Mouse (Mus musculus) monocyte, adult 2 months (primary cell): ENCODE data around the gene Mgst1.

Source experiments
- DNase-seq, 2 experiments: peaks; one replicate each; pipeline ENCODE4 v3.0.0; 2022; ENCODE audit warnings: low spot score in 2 of 2, low read depth in 1 of 2

Mgst1 gene

DNA sequence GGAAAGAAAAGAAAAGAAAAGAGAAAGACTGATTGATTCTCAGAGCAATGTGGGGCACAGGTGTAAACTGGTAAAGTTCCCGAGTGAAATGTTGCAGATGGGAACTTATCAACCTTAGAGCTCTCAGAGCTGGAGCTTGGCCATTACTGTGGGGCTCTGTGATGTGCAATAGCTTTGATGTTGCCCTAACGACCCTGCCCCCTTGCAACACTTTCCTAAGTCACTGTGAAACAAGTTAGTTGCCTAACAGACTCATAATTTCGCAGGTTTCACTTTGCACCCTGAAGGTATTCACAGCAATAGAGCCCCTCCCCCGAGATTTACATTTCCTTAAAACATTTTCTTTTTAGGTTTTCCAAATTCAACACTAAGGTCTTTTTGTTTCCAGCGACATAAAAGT, at the start of gene Mgst1:
Gene Mgst1 (plus strand): TSS at position 387 of the 400 bp plus-strand sequence.
- peak in 1 of 2 experiments; percentile 38 for DNase-seq

DNA sequence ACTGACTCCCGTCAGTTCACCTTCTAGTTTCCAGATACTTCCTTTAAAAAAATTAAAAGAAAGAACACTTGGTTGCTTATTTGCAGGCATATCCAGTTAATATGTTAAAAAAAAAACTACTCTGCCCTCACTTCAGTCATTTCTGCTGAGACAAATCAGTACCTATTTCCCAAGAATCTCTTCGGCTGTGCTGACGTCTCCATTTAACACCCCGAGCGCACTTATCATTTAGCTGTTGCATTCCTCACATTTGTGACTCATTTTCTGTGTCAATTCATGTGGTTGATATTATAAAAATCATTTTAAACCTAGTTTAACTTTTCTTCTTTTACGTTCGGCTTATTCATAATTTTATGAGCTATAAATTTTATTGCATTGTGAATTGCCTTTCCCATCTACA, 47.7 kb upstream of the Mgst1 start:
- DNase-seq: no peak

DNA sequence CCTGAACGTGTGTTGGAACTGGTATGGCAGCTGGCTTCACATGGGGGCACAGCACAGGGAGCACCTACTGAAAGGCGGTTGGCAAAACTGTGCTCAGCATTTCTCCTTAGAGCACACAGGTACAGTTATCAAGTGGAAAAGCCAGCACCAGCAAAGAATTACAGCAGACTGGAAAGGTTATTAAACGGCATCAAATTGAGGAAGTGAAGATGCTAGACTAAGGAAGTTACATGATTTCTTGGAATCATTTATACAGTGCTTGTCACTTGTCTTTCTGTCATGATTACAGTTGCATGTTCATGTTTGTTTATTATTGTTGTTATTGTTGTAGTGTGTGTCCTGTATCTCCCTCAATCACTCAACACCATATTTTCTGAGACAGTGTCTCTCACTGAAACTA, 45.1 kb upstream of the Mgst1 start:
- DNase-seq: no peak

DNA sequence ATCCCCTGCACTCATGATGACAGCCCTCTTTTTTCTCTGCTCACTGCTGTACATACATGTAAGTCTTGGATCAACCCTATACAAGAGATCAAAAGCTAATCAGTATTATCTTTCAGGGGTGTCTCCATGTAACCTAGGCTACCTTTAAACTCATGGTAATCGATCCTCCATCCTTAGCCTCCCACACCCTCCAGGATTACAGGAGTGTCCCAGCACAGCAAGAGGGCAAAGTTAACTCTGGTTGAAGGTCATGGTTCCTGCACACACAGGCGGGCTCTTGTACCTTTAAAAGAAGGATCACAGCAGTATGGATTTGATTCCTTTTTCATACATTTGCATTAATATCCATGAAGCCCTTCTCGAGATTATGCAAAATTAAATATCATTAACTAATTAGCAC, 40.5 kb upstream of the Mgst1 start:
- DNase-seq: no peak

DNA sequence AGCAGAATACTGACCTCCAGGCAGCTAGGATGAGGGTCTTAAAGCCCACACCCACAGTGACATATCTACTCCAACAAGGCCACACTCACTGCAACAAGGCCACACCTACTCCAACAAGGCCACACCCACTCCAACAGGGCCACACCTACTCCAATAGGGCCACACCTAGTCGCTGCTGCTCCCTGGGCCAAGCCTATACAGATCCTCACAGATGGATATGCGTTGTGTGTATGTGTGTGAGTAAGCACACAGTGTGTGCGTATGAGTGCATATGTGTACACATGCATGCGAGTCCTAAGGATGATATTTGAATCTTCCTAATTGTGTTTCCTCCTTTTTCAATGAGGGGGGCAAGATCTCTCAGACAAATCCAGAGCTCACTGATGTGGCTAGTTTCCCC, 38.3 kb upstream of the Mgst1 start:
- no peak for DNase-seq

DNA sequence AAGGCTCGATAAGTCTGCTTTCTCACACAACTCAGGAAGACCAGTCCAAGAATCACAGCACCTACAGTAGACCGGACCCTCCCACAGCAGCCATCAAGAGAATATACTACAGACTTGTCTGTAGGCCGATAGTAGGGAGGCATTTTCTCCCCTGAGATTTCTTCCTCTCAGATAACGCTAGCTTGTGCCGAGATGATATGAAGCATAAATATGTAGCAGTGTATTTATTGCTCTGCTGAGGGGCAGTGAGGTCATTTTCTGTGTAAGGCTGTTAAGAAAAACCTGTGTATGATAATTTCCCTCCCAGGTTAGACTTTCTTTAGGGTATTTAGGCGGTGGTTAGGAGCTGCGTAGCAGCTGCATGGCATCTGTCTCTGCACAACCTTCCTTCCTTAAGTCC, 37.2 kb upstream of the Mgst1 start:
- DNase-seq: no peak

DNA sequence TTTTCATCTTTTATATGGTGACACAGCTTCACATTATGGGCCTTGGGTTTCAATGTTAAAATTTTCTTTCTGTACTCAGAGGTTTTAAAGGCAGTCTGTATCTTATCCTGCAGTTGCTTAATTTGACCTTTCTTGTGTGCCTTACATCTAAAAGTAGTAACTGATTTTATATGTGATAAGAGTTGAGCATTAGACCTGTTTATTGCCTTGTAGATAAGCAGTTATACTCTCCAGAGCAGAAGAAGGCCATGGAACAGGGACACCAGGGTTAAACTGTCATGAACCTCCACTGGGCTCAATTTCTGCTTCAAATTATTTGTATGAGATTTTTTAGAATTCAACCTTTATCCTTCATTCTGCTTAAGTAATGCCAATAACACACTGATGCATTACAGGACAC, 35.6 kb upstream of the Mgst1 start:
- DNase-seq: no peak

DNA sequence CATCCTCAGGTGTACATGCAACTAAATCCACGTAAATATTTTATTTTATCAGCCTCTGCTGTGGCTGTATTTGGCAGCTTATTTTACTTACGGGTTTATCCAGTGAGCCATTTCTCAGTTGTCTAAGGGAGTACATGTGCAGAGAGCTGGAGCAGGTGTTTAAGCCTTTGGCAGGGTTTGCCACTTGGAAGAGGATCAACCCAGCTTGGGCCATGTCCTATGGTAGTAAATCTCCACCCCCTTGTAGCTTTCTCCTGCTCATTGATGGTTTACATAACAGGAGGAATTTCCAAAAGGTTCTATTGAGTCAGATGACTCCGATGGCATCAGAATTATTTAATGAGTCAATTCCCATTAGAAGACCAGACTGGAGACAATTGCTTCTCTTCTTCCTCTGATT, 22.6 kb upstream of the Mgst1 start:
- no peak for DNase-seq

DNA sequence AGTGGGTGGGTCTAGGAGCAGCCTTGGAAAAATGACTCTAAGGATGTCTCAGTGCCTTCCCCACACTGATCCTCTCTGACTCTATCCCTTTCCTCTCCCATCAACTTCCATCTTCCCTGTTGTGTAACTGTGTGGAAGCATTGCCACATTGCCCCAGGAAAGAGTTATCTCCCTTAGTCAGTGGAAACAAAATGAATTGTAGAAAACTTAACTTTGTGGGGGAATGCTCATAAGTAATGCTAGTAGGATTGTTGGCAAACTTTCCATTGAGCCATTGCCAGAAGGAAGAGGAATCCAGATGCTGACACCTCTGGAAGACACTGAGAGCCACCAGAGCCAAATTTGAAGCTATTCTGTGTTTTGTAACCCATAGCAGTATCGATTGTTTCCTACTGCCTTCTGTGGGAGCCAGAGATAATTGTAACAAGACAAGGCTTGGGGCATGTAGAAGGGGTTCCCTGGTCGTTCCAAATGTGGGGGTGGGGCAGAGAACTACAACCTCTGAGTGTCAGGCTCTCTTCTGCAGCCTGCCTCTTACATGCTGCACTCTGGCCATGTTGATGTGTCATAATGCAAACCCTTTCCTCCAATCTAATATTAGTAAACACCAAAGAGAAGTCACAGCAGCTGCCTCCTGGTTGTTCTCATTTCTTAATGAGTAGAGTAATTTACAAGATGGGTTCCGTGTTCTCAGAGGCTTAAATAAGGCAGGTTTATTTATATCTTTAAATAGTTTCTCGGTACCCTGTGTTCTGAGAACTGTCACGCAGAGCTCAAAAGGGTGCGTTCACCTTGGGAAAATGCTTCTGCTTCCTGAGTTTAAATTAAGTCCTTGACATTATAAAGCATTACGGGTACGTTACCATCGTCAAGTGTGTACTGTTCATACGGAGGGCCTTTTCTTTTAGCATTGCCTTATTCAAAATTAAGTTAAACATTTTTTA, 11.5 kb upstream of the Mgst1 start:
- no peak for DNase-seq

DNA sequence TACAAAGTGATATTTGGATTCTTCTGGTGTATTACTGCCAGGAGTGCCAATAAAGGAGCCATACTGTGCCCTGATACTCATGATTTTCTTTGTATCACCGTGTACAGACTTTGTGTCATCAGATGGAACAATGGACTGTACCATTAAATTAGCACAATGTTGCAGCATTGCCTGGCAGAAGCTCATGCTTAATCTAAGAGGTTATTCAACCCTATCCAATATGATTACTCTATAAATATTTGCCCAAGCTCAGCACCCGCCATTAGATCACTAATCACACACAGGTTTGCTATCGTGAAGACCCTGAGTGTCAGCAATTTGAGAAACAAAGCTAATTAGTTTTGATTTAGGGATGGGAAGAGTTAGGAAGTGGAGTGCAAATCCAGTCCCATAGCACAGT, 9.6 kb upstream of the Mgst1 start:
- DNase-seq: no peak

DNA sequence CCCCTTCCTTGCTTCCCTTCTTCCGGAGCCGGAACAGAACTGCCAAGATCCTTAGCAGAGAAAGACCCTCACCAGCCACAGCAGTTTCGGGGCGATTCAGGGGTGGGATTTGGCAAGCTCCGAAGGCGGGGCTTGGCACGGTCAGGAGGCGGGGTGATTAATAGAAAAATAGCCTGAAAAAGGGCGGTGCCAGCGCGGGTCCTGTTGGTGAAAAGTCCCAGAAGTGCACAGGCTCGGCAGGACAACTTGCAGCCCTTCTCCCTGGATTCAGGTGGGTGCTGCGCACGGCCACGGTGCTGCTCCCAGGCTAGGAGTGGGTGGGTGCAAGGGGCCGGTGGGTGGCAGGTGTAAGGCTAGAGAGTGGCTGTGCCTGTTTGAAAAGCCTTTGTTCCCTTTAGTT, 220 bp downstream of the Mgst1 start:
- DNase-seq: peak; percentile 35 to 49

DNA sequence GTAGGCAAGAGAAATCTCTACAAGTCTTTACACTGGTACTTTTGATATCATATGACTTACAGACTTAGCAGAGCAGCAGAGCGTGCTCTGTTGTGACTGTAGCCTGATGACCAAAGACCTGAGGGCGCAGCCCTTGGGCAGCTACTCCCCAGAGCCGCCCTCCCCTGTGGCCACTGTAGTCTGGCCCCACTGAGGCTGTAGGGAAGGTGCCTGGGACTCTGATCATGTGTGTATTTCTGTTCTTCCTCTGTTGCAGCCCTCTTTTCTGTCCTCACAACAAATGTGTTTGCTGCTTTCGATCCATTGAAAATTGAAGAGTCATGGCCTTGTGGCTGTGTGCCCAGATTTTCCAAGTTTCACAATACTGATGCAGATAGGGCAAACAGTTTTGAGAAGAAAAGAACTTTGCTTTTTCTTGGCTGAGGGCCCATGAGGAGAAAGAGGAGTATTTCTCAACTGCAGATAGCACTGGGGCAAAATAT, 1.0 kb downstream of the Mgst1 start:
- DNase-seq: peak; percentile 57 to 68

DNA sequence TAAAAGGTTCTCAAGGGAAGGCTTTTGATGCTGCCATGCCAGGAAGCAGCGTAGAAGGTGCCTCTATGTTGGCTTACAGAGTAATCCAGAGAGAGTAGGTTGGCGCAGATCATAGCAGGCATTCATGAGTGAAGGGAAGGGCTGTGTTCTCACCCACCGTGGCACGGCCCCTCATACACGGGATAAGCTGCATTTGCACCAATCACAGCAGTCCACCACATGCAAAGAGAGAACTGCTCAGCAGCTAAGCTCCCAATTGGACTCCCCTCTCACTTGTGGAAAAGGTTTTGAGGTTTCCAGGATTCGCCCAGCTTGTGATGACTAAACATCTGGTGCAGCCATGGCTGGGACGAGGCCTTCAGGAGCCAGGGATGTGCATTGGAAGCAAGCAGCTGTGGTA, 2.5 kb downstream of the Mgst1 start:
- DNase-seq: no peak

DNA sequence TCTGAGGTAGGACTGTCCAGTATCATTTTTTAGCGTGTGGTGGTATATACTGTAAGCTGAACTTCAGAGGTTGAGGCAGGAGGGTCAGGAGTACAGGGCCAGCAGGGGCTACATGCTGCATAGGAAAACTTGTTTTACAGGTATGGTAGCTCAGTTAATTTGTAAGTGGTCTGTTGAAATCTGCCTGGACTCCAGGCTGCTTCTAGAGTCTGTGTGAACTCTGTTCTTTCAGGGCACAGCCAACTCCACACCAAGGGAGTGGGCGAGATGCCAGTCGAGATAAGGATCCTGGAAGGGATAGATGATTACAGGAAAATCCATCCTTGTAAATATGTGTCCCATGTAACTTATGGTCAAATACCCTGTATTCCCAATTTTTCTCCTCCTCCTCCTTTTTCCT, 3.3 kb downstream of the Mgst1 start:
- no peak for DNase-seq

DNA sequence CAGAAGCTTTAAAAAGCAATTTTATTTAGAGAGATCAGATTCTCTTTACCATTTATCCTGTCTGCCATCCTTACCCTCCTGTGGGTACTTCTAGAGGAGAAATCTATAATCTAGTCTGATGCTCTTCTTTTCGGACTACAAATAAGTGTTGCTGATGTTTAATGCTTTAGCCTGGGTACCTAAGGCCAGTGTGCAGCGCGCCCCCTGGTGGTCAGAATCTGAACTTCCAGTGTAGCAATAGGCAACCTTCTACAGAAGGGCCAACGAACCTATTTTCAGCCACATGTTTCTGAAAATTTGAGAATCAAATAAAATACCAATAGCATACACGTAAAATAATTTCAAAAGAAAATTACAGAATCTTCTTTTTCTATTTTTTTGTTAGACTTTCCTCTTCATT, 13.0 kb downstream of the Mgst1 start:
- DNase-seq: peak; percentile 14 to 46

DNA sequence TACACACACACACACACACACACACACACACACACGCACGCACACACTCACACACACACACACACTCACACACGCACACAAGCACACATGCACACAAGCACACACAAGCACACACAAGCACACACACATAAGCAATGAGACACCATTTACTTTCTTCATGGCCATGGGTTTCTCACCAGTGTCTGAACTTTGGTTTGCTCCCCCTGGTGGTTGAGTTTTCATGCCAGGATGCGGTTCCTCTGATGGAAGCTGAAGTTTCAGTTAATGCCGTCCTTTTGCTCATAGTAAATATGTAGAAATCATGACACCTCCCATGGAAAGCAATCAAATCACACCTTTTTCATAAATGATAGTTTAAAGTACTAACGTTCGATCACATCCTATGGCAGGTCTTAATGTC, 23.8 kb downstream of the Mgst1 start:
- no peak for DNase-seq

DNA sequence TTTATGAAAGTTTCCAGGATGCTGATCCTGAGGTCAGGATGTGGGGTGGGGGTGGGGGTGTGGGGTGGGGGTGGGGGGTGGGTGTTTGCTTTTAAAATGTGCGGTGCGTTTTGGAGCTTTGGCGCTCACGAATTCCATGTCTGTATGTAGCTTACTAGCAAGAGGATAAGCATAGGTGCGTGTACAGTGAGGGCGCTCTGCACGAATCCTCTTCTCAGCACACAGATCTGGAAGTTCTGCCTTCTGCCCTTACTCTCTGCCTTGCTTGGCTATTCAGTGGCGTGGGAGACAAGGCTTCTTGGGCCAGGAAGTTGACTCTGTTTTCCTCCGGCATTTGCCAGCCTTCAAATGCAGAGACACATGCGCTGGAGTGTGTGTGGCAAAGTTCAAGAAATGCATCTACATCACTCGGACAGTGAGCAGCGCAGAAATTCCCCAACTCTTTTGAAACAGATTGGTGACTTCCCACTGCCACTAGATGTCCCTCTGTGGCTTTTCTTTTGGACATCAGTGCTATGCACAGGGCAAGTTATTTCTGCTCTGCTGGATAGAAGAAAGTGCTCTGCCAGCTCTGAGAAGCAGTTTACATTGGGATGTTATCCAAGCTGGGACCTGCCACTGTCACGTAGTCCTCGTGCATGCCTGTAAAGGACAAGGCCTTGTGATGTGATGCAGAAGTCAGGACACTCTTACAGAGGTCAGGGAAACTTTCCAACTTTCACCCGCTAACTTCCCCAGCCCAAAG, 31.5 kb downstream of the Mgst1 start:
- DNase-seq: no peak
